17 mouse cellular contexts compared by ENCODE assay signal in the genomic region with DNA sequence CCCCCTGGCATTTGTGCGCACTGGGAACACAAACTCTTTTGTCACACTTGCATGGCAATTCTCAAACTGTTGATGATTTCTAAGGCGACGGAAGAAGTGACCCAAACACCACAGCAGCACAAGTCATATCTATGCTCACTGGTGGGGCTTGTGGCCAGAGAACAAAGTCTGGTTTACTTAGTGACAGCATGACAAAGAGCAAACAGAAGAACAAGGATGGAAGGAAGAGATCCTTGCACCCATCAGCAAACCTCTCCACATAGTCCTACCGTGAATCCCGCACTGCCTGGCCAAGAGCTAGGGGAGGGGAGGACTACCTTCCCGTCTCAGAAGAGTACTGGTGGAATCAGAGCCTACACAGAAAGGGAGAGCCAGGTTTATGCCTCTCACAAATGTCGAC.
"Had no signal": no experiment of that assay in that cellular context is flagged by ENCODE, and none has a peak within 500 bp of the region (broad histone marks: within the 10 kb centered on the region; RNA-seq: fewer than 3 reads in every experiment).

No protein-coding gene starts in this region.

- DNase-seq: kidney, adult 9 months; kidney, postnatal 36 days; layer of hippocampus, adult 9-11 months; layer of hippocampus, postnatal 36 days; lung, postnatal 14 days; retina, postnatal 1 day; right cerebral cortex, postnatal 4 days; spleen, adult 18-20 months had no signal

- H3K4me3 ChIP-seq: hindbrain, embryonic 13.5 days; limb, embryonic 15.5 days; lung, embryonic 15.5 days; megakaryocyte, embryonic 14.5 days; neural tube, embryonic 13.5 days had no signal

- H3K4me2 ChIP-seq: hindbrain, embryonic 13.5 days; limb, embryonic 15.5 days; lung, embryonic 15.5 days; midbrain, embryonic 11.5 days; neural tube, embryonic 13.5 days had no signal

- H3K9me3 ChIP-seq: hindbrain, embryonic 13.5 days; limb, embryonic 15.5 days; lung, embryonic 15.5 days; megakaryocyte, embryonic 14.5 days; neural tube, embryonic 13.5 days had no signal

- H3K27ac ChIP-seq: hindbrain, embryonic 13.5 days; kidney, postnatal 0 days; limb, embryonic 15.5 days; lung, embryonic 15.5 days; macrophage; neural tube, embryonic 13.5 days had no signal

- ATAC-seq: midbrain, embryonic 16.5 days had no signal

- H3K27me3 ChIP-seq: hindbrain, embryonic 13.5 days; limb, embryonic 15.5 days; lung, embryonic 15.5 days; neural tube, embryonic 13.5 days had no signal

- H3K9ac ChIP-seq: hindbrain, embryonic 13.5 days; limb, embryonic 15.5 days; lung, embryonic 15.5 days; neural tube, embryonic 13.5 days had no signal
